Mouse (Mus musculus): ENCODE data around the gene Mstn. TPM values are rescaled to one million over a fixed set of nuclear protein-coding genes. Genes with fewer than 3 reads are reported as not detected.

The Mstn gene
- polyA plus RNA-seq, 1 experiment from 2014 or later, result 0.14 TPM

Other genes with a start within 250 kb of the Mstn start
- gene Inpp1, start 244.0 kb upstream of the Mstn start, polyA plus RNA-seq (2015; fragmentation: Nextera tagmentation; extraction: Ambion mirVana), result 15.6 and 16.1 TPM in 2 replicates
- gene Hibch, start 216.7 kb upstream of the Mstn start, polyA plus RNA-seq (2015; fragmentation: Nextera tagmentation; extraction: Ambion mirVana), result 18.1 and 19.5 TPM in 2 replicates
- gene 1700019D03Rik, start 41.5 kb upstream of the Mstn start, polyA plus RNA-seq (2015; fragmentation: Nextera tagmentation; extraction: Ambion mirVana), result 3.0 and 3.4 TPM in 2 replicates
- gene 1700019A02Rik, start 126.0 kb downstream of the Mstn start, polyA plus RNA-seq (2015; fragmentation: Nextera tagmentation; extraction: Ambion mirVana), result not detected in 2 replicates
- gene Pms1, start 235.4 kb downstream of the Mstn start, polyA plus RNA-seq (2015; fragmentation: Nextera tagmentation; extraction: Ambion mirVana), result 15.1 and 16.5 TPM in 2 replicates
- gene Ormdl1, start 235.5 kb downstream of the Mstn start, polyA plus RNA-seq (2015; fragmentation: Nextera tagmentation; extraction: Ambion mirVana), result 39.7 and 42.0 TPM in 2 replicates
- not detected in 2 replicates for gene Gm28778, start 235.5 kb downstream of the Mstn start, polyA plus RNA-seq (2015; fragmentation: Nextera tagmentation; extraction: Ambion mirVana)

Measured in lung, embryonic 15.5 days (tissue).